Mouse (Mus musculus) embryonic facial prominence, embryonic 13.5 days (tissue): ENCODE measurements around the gene Chchd1. TPM values are rescaled to one million over a fixed set of nuclear protein-coding genes. Genes with fewer than 3 reads are reported as not detected.

Experiments
- ATAC-seq: fragments of 200-750 bp; cut with Nextera tagmentation; 2 replicates; pipeline ENCODE4 v1.8.0; 2017; ENCODE audit warnings: low read depth; ENCODE audit not compliant: insufficient number of reproducible peaks, insufficient read depth, low FRiP score, low TSS enrichment
- H3K27ac ChIP-seq: fragments of 300-500 bp; sonication (generic); 2 replicates; pipeline ENCODE4 v1.5.1; 2015; ENCODE audit warnings: moderate library complexity, mild to moderate bottlenecking, inconsistent platforms
- H3K27me3 ChIP-seq: fragments of 300-500 bp; sonication (generic); 2 replicates; pipeline ENCODE4 v1.6.1; 2015; ENCODE audit warnings: mild to moderate bottlenecking, inconsistent platforms
- H3K36me3 ChIP-seq: fragments of 300-500 bp; sonication (generic); 2 replicates; pipeline ENCODE4 v1.6.1; 2015; ENCODE audit warnings: mild to moderate bottlenecking, inconsistent platforms
- H3K4me1 ChIP-seq: fragments of 300-500 bp; sonication (generic); 2 replicates; pipeline ENCODE4 v1.6.1; 2015; ENCODE audit warnings: inconsistent platforms
- H3K4me2 ChIP-seq: fragments of 300-500 bp; sonication (generic); 2 replicates; pipeline ENCODE4 v1.6.1; 2015; ENCODE audit warnings: moderate library complexity, mild to moderate bottlenecking, inconsistent platforms
- H3K4me3 ChIP-seq: fragments of 300-500 bp; sonication (generic); 2 replicates; pipeline ENCODE4 v1.5.1; 2015; ENCODE audit warnings: mild to moderate bottlenecking, inconsistent platforms
- H3K9ac ChIP-seq: fragments of 300-500 bp; sonication (generic); 2 replicates; pipeline ENCODE4 v1.6.1; 2015; ENCODE audit warnings: mild to moderate bottlenecking, inconsistent platforms
- H3K9me3 ChIP-seq: fragments of 300-500 bp; sonication (generic); 2 replicates; pipeline ENCODE4 v1.6.1; 2016; ENCODE audit warnings: inconsistent platforms
- WGBS: fragments of 180-500 bp; shearing (Covaris S2); methylation state at CpG from one replicate; pipeline ENCODE4 v1.1.7; 2015; ENCODE audit warnings: mixed read lengths; 5-methylcytosine and 5-hydroxymethylcytosine counted together
- polyA plus RNA-seq: library from polyadenylated mRNA; unstranded; fragments of >200 nt; fragmentation: Nextera tagmentation; extraction: Ambion mirVana; gene quantifications from 2 replicates; pipeline ENCODE4 v1.2.1, GENCODE M21; 2015

Chchd1 gene
- polyA plus RNA-seq, 1 experiment from 2014 or later = 219 TPM

DNA sequence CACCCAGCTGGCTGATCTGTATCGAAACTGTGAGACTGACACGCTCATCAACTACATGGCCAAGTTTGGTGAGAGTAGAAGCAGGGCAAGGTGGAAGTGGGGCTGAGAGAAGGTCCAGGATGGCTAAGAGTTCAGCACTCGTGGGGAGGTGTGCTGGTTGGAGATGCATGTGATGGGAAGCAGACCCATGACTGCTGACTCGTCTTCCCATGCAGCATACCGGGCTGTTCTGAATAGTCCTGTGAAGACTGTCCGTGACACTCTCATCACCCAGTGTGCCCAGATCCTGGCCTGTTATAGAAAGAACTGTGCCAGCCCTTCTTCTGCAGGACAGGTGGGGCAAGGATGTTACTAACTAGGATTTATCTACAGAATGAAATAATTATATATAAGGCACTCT, 11.0 kb upstream of the Chchd1 start:
- Histone ChIP-seq H3K36me3 (peaks cover 76% of the 10 kb centered on the region), H3K27ac (no peak overlapping the region), H3K4me3 (no peak overlapping the region), H3K4me1 (peaks cover 15% of the 10 kb centered on the region), H3K27me3 (no peaks in the 10 kb centered on the region), H3K9ac (no peak overlapping the region), H3K9me3 (no peaks in the 10 kb centered on the region), H3K4me2 (no peak overlapping the region)
- WGBS = 90% methylated on average over 6 of the region's 6 CpGs
- ATAC-seq = no peak

DNA sequence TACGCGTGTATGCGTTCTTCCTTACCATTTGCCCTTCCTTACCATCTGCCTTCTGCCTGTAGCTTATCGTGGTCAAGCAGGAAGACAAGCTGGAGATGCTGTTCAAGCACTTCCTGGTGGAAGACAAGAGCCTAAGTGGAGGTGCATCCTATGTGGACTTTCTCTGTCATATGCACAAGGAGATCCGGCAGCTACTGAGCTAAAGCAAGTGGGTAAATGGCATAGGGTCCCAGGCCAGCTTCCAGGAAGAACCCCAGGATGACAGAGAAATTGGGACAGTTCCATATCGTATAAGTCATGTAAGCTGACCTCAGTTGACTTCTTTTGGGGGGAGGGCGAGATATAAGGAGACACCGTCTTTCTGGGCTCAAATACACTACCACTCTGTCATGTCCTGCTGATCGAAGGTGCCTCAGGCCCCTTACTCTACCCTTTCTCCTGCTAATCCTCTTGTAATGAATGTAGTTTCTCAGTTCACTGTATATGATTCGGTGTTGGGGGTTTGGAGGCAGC, 9.2 kb upstream of the Chchd1 start:
- Histone ChIP-seq H3K4me2 (no peak overlapping the region), H3K36me3 (peaks cover 65% of the 10 kb centered on the region), H3K4me3 (no peak overlapping the region), H3K4me1 (peaks cover 33% of the 10 kb centered on the region), H3K9me3 (no peaks in the 10 kb centered on the region), H3K27ac (no peak overlapping the region), H3K27me3 (no peaks in the 10 kb centered on the region), H3K9ac (no peak overlapping the region)
- 92% methylated on average over 10 of the region's 10 CpGs for WGBS
- no peak for ATAC-seq

DNA sequence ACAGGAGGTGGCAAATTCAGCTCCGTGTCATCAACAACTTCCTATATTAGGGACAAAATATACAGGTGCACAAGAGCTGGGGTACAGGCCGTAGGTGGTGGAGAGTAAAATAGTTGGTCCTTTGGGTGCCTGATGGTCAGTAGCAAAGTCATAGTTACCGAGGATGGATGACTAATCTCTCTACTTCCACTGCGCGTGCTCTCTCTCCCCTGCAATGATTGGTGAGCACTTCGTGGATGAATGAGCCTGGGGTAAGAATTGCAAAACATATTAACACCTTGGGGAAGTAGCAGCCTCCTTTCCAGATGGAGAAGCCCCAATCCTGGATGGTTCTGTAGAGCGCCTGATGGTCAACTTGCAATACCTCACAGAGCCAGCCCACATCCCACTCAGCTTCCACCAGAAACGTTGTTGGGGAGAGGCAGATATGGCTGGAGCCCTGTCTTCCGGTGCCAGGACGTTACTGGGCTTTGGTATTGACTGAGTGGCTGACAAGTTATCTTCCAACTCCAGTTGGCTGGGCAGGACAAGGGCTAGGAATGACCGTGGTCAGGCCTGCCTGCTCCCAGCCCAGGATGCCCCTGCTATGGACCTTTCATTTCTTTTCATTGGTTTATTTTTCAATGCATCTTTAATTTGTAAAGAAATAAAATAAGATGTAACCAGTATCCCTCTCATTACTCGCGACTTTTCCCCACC, 8.5 kb upstream of the Chchd1 start:
- WGBS = 52% methylated on average over 13 of the region's 13 CpGs
- H3K27me3 ChIP-seq = no peaks in the 10 kb centered on the region
- peak overlapping the region; percentile 97 for H3K27ac ChIP-seq
- H3K4me1 ChIP-seq = peaks cover 38% of the 10 kb centered on the region
- peak overlapping the region; percentile 94 for H3K9ac ChIP-seq
- peak; percentile 11; the same call in 1 of the 2 replicates for ATAC-seq
- no peaks in the 10 kb centered on the region for H3K9me3 ChIP-seq
- peak overlapping the region; percentile 87 for H3K4me3 ChIP-seq
- peak overlapping the region; percentile 75 for H3K4me2 ChIP-seq
- peaks cover 60% of the 10 kb centered on the region for H3K36me3 ChIP-seq

DNA sequence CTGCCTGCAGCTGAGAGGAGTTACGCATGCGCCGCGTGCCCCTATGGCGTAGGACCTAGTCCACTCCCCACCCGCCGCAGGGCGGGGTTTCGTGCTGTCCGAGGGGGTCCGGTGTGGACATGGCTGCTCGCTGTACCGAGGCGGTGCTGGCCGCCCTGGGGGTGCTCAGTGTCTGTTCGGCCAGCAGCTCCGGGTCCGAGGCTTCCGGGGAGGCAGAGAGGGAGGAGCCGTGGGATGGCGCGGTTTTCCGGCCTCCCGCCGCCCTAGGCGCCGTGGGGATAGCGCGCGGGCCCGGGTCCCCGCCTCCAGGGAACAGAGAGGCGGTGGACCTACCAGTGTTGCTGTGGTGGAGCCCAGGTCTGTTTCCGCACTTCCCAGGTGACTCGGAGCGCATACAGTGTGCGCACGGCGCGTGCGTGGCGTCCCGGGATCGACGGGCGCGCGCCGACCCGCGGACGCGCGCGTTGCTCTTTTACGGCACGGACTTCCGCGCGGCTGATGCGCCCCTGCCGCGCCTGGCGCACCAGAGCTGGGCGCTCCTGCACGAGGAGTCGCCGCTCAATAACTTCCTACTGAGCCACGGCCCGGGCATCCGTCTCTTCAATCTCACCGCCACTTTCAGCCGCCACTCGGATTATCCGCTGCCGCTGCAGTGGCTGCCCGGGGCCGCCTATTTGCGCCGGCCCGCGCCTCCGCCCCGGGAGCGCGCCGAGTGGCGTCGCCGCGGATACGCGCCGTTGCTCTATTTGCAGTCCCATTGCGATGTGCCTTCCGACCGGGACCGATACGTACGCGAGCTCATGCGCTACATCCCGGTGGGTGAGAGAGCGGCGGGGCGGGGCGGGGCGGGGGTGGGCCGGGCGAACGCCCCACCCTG, 7.7 kb upstream of the Chchd1 start, which contains the start of gene Fut11:
Gene Fut11 (plus strand): TSS at position 85 of the 877 bp plus-strand sequence.
- ATAC-seq = peak; percentile 87
- H3K4me2 ChIP-seq = peak within 1 kb of the TSS; percentile 75
- peak within 1 kb of the TSS; percentile 94 for H3K9ac ChIP-seq
- under 1% methylated on average over 111 of the region's 111 CpGs for WGBS
- H3K36me3 ChIP-seq = peaks cover 52% of the 10 kb centered on the region
- peak within 1 kb of the TSS; percentile 97 for H3K27ac ChIP-seq
- H3K9me3 ChIP-seq = no peaks in the 10 kb centered on the region
- H3K4me3 ChIP-seq = peak within 1 kb of the TSS; percentile 87
- no peaks in the 10 kb centered on the region for H3K27me3 ChIP-seq
- peaks cover 44% of the 10 kb centered on the region for H3K4me1 ChIP-seq

DNA sequence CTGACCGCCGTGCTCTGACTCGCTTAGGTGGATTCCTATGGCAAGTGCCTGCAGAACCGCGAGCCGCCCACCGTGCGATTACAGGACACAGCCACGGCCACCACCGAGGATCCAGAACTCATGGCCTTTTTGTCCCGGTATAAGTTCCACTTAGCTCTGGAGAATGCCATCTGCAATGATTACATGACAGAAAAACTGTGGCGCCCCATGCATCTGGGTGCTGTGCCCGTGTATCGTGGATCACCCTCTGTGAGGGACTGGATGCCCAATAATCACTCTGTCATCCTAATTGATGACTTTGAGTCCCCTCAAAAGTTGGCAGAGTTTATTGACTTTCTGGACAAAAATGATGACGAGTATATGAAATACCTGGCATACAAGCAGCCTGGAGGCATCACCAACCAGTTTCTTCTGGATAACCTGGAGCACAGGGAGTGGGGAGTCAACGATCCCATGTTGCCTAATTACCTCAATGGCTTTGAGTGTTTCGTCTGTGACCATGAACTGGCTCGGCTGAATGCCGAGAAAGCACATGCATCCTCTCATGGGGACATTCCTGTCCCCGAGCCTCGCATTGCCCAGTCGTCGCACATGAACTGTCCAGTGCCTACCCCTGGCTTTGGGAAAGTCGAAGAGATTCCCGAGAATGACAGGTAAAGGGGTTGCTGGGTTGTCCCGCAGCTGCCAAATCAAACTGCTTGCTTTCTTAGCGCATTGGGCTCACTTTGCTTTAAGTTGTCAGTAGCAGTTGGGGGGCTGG, 6.9 kb upstream of the Chchd1 start:
- Histone ChIP-seq H3K4me2 (peak overlapping the region; percentile 75), H3K36me3 (peaks cover 46% of the 10 kb centered on the region), H3K27me3 (no peaks in the 10 kb centered on the region), H3K4me1 (peaks cover 50% of the 10 kb centered on the region), H3K4me3 (peak overlapping the region; percentile 87), H3K9me3 (no peaks in the 10 kb centered on the region), H3K9ac (peak overlapping the region; percentile 94), H3K27ac (peak overlapping the region; percentile 97)
- 14% methylated on average over 27 of the region's 27 CpGs for WGBS
- no peak for ATAC-seq

DNA sequence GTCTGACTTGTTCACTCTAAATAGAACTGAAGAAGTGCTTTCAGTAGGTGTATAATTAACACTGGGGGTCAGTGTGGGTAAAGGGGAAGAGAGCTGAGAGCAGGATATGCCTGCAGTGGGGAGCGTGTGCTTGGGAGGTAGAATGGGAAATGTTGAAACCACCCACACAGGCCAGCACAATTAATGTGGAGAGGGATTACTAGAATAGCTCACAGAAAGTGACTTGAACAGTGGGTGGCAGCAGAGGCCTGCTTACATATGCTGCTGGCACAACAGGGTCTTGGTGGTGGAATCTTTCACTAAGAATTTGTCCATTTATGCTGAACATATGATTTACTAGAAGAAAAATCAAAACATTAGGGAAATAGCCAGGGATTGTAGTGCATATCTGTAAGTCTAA, 5.8 kb upstream of the Chchd1 start:
- H3K27me3 ChIP-seq = no peaks in the 10 kb centered on the region
- H3K4me3 ChIP-seq = peak overlapping the region; percentile 87
- WGBS = 22% methylated on average over 1 of the region's 1 CpGs
- H3K4me1 ChIP-seq = peaks cover 59% of the 10 kb centered on the region
- H3K9me3 ChIP-seq = no peaks in the 10 kb centered on the region
- ATAC-seq = no peak
- H3K36me3 ChIP-seq = peaks cover 36% of the 10 kb centered on the region
- H3K27ac ChIP-seq = no peak overlapping the region
- peak overlapping the region; percentile 94; the same call in 1 of the 2 replicates for H3K9ac ChIP-seq
- H3K4me2 ChIP-seq = peak overlapping the region; percentile 75

DNA sequence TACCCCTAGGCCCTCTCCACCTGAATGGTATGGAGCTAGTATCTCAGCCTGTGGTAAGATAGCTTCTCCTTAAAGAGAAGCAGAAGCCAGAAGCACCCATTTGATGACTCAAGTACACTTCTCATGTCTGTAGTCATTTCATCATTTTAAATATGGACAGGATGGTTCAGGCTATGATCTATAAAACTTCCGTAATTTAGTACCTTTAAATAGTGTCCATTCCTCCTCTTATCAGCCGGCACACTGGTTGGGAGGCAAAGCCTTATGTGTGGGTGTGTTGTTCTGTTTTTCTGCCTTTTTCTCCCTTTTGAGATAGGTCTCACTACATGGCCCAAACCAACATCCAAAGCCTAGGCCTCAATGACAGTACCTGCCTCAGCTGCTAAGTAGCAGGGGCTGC, 4.3 kb upstream of the Chchd1 start:
- H3K4me1 ChIP-seq = peaks cover 63% of the 10 kb centered on the region
- no peaks in the 10 kb centered on the region for H3K9me3 ChIP-seq
- H3K4me2 ChIP-seq = no peak overlapping the region
- peaks cover 20% of the 10 kb centered on the region for H3K36me3 ChIP-seq
- H3K27ac ChIP-seq = no peak overlapping the region
- ATAC-seq = no peak
- no peaks in the 10 kb centered on the region for H3K27me3 ChIP-seq
- H3K4me3 ChIP-seq = no peak overlapping the region
- WGBS = 88% methylated on average over 2 of the region's 2 CpGs
- peak overlapping the region; percentile 28; the same call in 1 of the 2 replicates for H3K9ac ChIP-seq

DNA sequence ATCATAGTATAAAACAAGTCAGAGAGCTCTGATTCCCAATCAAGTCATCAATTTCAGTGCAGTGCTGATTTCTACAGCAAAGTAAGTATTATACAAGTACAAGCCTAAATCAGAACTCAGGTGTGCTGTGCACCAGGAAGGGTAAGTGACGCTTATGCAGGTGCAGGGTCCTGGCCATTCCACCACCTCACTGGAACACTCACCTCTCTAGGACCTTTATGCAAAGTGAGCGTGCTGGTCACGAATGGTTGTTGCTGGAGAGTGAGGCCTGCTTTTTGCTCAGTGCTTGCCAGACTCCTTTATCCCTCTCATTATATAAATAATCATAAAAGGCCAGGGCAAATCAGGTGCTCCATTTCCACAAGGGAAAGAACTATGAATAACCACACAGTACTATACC, 2.4 kb upstream of the Chchd1 start:
- H3K9ac ChIP-seq = no peak overlapping the region

DNA sequence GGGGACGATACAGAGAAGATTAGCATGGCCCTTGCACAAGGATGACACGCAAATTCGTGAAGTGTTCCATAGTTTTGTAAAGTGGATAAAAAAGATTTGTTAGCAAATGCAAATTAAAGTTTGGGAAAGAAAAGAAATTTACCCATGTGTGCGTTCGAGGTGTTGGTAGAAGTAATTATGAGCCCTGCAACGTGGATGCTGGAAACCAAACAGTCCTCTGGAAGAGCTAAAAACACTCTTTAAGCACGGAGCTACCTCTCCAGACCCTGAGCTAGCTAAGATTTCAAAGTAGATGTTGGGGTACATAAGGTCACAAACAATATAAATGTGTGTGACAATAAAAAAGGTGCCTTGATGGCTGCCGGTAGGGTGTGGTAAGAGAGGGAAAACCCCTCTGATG, 1.3 kb upstream of the Chchd1 start:
- no peak overlapping the region for H3K27ac ChIP-seq
- peak overlapping the region; percentile 65 for H3K4me2 ChIP-seq
- WGBS = 82% methylated on average over 8 of the region's 8 CpGs
- peaks cover 20% of the 10 kb centered on the region for H3K36me3 ChIP-seq
- H3K9ac ChIP-seq = peak overlapping the region; percentile 86
- H3K4me1 ChIP-seq = peaks cover 55% of the 10 kb centered on the region
- peak overlapping the region; percentile 81 for H3K4me3 ChIP-seq
- H3K9me3 ChIP-seq = no peaks in the 10 kb centered on the region
- no peak for ATAC-seq
- no peaks in the 10 kb centered on the region for H3K27me3 ChIP-seq

More for the DNA sequence above, 2.4 kb upstream of the Chchd1 start:
- no peaks in the 10 kb centered on the region for H3K27me3 ChIP-seq
- no peak overlapping the region for H3K4me2 ChIP-seq
- H3K27ac ChIP-seq = no peak overlapping the region
- H3K4me3 ChIP-seq = no peak overlapping the region
- H3K36me3 ChIP-seq = peaks cover 19% of the 10 kb centered on the region
- H3K9me3 ChIP-seq = no peaks in the 10 kb centered on the region
- no peak for ATAC-seq
- H3K4me1 ChIP-seq = peaks cover 63% of the 10 kb centered on the region
- 89% methylated on average over 3 of the region's 3 CpGs for WGBS

DNA sequence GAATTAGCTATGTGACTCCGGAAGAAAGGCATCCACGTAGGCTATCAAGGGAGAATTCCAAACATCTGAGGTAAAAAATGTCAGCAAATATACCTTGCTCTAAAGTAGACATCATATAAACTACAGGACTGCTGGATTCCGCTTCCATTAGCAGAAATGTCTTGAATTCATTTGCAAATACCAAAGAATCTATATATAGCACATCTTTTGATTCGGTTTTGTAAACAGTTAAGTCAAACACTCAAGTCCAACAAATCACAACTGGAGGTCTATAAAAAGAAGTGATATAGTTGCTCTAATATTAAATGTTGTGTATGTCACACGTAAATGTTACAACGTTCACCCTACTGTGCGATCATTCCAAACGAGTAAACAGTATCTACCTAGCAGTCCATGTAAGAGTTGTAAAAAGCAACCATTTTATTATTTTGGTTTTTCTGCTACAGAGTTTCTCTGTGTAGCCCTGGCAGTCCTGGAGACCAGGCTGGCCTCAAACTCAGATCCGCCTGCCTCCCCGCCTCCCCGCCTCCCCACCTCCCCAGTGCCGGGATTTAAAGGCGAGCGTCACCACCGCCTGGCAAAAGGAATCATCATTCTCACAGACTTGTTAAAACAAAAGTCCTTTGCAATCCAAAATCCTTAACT, 588 bp upstream of the Chchd1 start:
- H3K4me1 ChIP-seq = peaks cover 48% of the 10 kb centered on the region
- no peaks in the 10 kb centered on the region for H3K9me3 ChIP-seq

More for the DNA sequence above, 588 bp upstream of the Chchd1 start:
- H3K9ac ChIP-seq = peak overlapping the region; percentile 86
- peaks cover 20% of the 10 kb centered on the region for H3K36me3 ChIP-seq
- H3K4me2 ChIP-seq = peak overlapping the region; percentile 65
- H3K27ac ChIP-seq = peak overlapping the region; percentile 87
- H3K27me3 ChIP-seq = no peaks in the 10 kb centered on the region
- WGBS = 10% methylated on average over 15 of the region's 15 CpGs
- ATAC-seq = no peak
- H3K4me3 ChIP-seq = peak overlapping the region; percentile 81
